Mouse (Mus musculus): ENCODE data around the gene Acr. TPM values are rescaled to one million over a fixed set of nuclear protein-coding genes. Genes with fewer than 3 reads are reported as not detected.

Gene Acr
- polyA plus RNA-seq, 1 experiment from 2014 or later = 0.22 TPM

GRCm38 (mm10) chr15:89526776-89527325, 41.3 kb upstream of the Acr start:
- no peak overlapping the region for H3K4me2 ChIP-seq (ENCODE audit: low read depth, low read length)
- H3K9me3 ChIP-seq (ENCODE audit: control insufficient read depth, low read length) = no peaks in the 10 kb centered on the region
- no peak for ATAC-seq (ENCODE audit: low read depth)
- no peak for DNase-seq (ENCODE audit: low spot score)
- 0 out of 2 replicates have a peak, but pooled peaks cover 6% of the 10 kb centered on the region for H3K36me3 ChIP-seq (ENCODE audit: control insufficient read depth, insufficient read depth, low read length)
- WGBS = 90% methylated on average over 19 of the region's 19 CpGs
- no peak overlapping the region for H3K4me3 ChIP-seq (ENCODE audit: low read depth, low read length)
- H3K4me1 ChIP-seq (ENCODE audit: control insufficient read depth, insufficient read depth, low read length) = peaks cover 12% of the 10 kb centered on the region
- H3K27ac ChIP-seq (replicated peaks; ENCODE audit: low read depth, low read length) = no peak overlapping the region
- peaks cover 19% of the 10 kb centered on the region; the same call in 1 of the 2 replicates for H3K27me3 ChIP-seq (replicated peaks; ENCODE audit: control insufficient read depth, insufficient read depth, low read length)
- H3K9ac ChIP-seq (ENCODE audit: low read depth, low read length) = no peak overlapping the region

GRCm38 (mm10) chr15:89527466-89527865, 40.7 kb upstream of the Acr start:
- Histone ChIP-seq H3K36me3 (ENCODE audit: control insufficient read depth, insufficient read depth, low read length) (0 out of 2 replicates have a peak, but pooled peaks cover 6% of the 10 kb centered on the region), H3K9ac (ENCODE audit: low read depth, low read length) (no peak overlapping the region), H3K9me3 (ENCODE audit: control insufficient read depth, low read length) (no peaks in the 10 kb centered on the region), H3K4me1 (ENCODE audit: control insufficient read depth, insufficient read depth, low read length) (peaks cover 12% of the 10 kb centered on the region), H3K4me2 (ENCODE audit: low read depth, low read length) (no peak overlapping the region), H3K27me3 (replicated peaks; ENCODE audit: control insufficient read depth, insufficient read depth, low read length) (peaks cover 15% of the 10 kb centered on the region; the same call in 1 of the 2 replicates), H3K27ac (replicated peaks; ENCODE audit: low read depth, low read length) (no peak overlapping the region), H3K4me3 (ENCODE audit: low read depth, low read length) (no peak overlapping the region)
- DNase-seq (ENCODE audit: low spot score) (no peak), ATAC-seq (ENCODE audit: low read depth) (no peak)
- WGBS = 88% methylated on average over 7 of the region's 7 CpGs

- peaks cover 9% of the 10 kb centered on the region for H3K4me1 ChIP-seq (ENCODE audit: control insufficient read depth, insufficient read depth, low read length)
- peaks cover 10% of the 10 kb centered on the region; the same call in 1 of the 2 replicates for H3K36me3 ChIP-seq (ENCODE audit: control insufficient read depth, insufficient read depth, low read length)
- no peaks in the 10 kb centered on the region for H3K9me3 ChIP-seq (ENCODE audit: control insufficient read depth, low read length)
- H3K4me2 ChIP-seq (ENCODE audit: low read depth, low read length) = no peak overlapping the region
- no peak overlapping the region for H3K4me3 ChIP-seq (ENCODE audit: low read depth, low read length)
- H3K27ac ChIP-seq (replicated peaks; ENCODE audit: low read depth, low read length) = no peak overlapping the region
- 84% methylated on average over 18 of the region's 18 CpGs for WGBS
- DNase-seq (ENCODE audit: low spot score) (no peak), ATAC-seq (ENCODE audit: low read depth) (no peak)
- H3K9ac ChIP-seq (ENCODE audit: low read depth, low read length) = no peak overlapping the region
- peaks cover 10% of the 10 kb centered on the region; the same call in 1 of the 2 replicates for H3K27me3 ChIP-seq (replicated peaks; ENCODE audit: control insufficient read depth, insufficient read depth, low read length)
Observed at GRCm38 (mm10) chr15:89528201-89528850, 39.8 kb upstream of the Acr start.

GRCm38 (mm10) chr15:89528923-89529322, 39.2 kb upstream of the Acr start:
- 93% methylated on average over 10 of the region's 10 CpGs for WGBS

GRCm38 (mm10) chr15:89530336-89530735, 37.8 kb upstream of the Acr start:
- Histone ChIP-seq H3K4me1 (ENCODE audit: control insufficient read depth, insufficient read depth, low read length) (no peaks in the 10 kb centered on the region), H3K4me2 (ENCODE audit: low read depth, low read length) (no peak overlapping the region), H3K4me3 (ENCODE audit: low read depth, low read length) (no peak overlapping the region), H3K36me3 (ENCODE audit: control insufficient read depth, insufficient read depth, low read length) (peaks cover 16% of the 10 kb centered on the region), H3K27me3 (replicated peaks; ENCODE audit: control insufficient read depth, insufficient read depth, low read length) (no peaks in the 10 kb centered on the region), H3K9me3 (ENCODE audit: control insufficient read depth, low read length) (no peaks in the 10 kb centered on the region), H3K9ac (ENCODE audit: low read depth, low read length) (no peak overlapping the region), H3K27ac (replicated peaks; ENCODE audit: low read depth, low read length) (no peak overlapping the region)
- DNase-seq (ENCODE audit: low spot score) (peak; percentile 19), ATAC-seq (ENCODE audit: low read depth) (no peak)
- WGBS = 8% methylated on average over 4 of the region's 4 CpGs

More at GRCm38 (mm10) chr15:89528923-89529322, 39.2 kb upstream of the Acr start:
- Histone ChIP-seq H3K9ac (ENCODE audit: low read depth, low read length) (no peak overlapping the region), H3K4me3 (ENCODE audit: low read depth, low read length) (no peak overlapping the region), H3K36me3 (ENCODE audit: control insufficient read depth, insufficient read depth, low read length) (peaks cover 11% of the 10 kb centered on the region), H3K4me2 (ENCODE audit: low read depth, low read length) (no peak overlapping the region), H3K4me1 (ENCODE audit: control insufficient read depth, insufficient read depth, low read length) (peaks cover 7% of the 10 kb centered on the region), H3K9me3 (ENCODE audit: control insufficient read depth, low read length) (no peaks in the 10 kb centered on the region), H3K27me3 (replicated peaks; ENCODE audit: control insufficient read depth, insufficient read depth, low read length) (peaks cover 9% of the 10 kb centered on the region; the same call in 1 of the 2 replicates), H3K27ac (replicated peaks; ENCODE audit: low read depth, low read length) (no peak overlapping the region)
- no peak for DNase-seq (ENCODE audit: low spot score)
- ATAC-seq (ENCODE audit: low read depth) = no peak

GRCm38 (mm10) chr15:89531399-89531798, 36.7 kb upstream of the Acr start:
- no peak overlapping the region for H3K27ac ChIP-seq (replicated peaks; ENCODE audit: low read depth, low read length)
- H3K9ac ChIP-seq (ENCODE audit: low read depth, low read length) = no peak overlapping the region
- H3K4me1 ChIP-seq (ENCODE audit: control insufficient read depth, insufficient read depth, low read length) = no peaks in the 10 kb centered on the region
- DNase-seq (ENCODE audit: low spot score) (no peak), ATAC-seq (ENCODE audit: low read depth) (no peak)
- H3K4me3 ChIP-seq (ENCODE audit: low read depth, low read length) = no peak overlapping the region
- H3K27me3 ChIP-seq (replicated peaks; ENCODE audit: control insufficient read depth, insufficient read depth, low read length) = no peaks in the 10 kb centered on the region
- no peak overlapping the region for H3K4me2 ChIP-seq (ENCODE audit: low read depth, low read length)
- peaks cover 16% of the 10 kb centered on the region for H3K36me3 ChIP-seq (ENCODE audit: control insufficient read depth, insufficient read depth, low read length)
- WGBS = 91% methylated on average over 5 of the region's 5 CpGs
- no peaks in the 10 kb centered on the region for H3K9me3 ChIP-seq (ENCODE audit: control insufficient read depth, low read length)

- Histone ChIP-seq H3K9me3 (ENCODE audit: control insufficient read depth, low read length) (no peaks in the 10 kb centered on the region), H3K4me2 (ENCODE audit: low read depth, low read length) (peak overlapping the region; percentile 41), H3K27me3 (replicated peaks; ENCODE audit: control insufficient read depth, insufficient read depth, low read length) (no peaks in the 10 kb centered on the region), H3K9ac (ENCODE audit: low read depth, low read length) (peak overlapping the region; percentile 34), H3K36me3 (ENCODE audit: control insufficient read depth, insufficient read depth, low read length) (peaks cover 10% of the 10 kb centered on the region), H3K27ac (replicated peaks; ENCODE audit: low read depth, low read length) (no peak overlapping the region), H3K4me1 (ENCODE audit: control insufficient read depth, insufficient read depth, low read length) (no peaks in the 10 kb centered on the region), H3K4me3 (ENCODE audit: low read depth, low read length) (peak overlapping the region; percentile 20)
- 28% methylated on average over 24 of the region's 29 CpGs for WGBS
- peak; percentile 80 for ATAC-seq (ENCODE audit: low read depth)
- DNase-seq (ENCODE audit: low spot score) = peak; percentile 87
Observed at GRCm38 (mm10) chr15:89532026-89532923, 35.9 kb upstream of the Acr start.

- Histone ChIP-seq H3K9ac (ENCODE audit: low read depth, low read length) (peak overlapping the region; percentile 34), H3K4me2 (ENCODE audit: low read depth, low read length) (peak overlapping the region; percentile 41), H3K27me3 (replicated peaks; ENCODE audit: control insufficient read depth, insufficient read depth, low read length) (no peaks in the 10 kb centered on the region), H3K9me3 (ENCODE audit: control insufficient read depth, low read length) (no peaks in the 10 kb centered on the region), H3K4me3 (ENCODE audit: low read depth, low read length) (peak overlapping the region; percentile 20), H3K27ac (replicated peaks; ENCODE audit: low read depth, low read length) (no peak overlapping the region), H3K4me1 (ENCODE audit: control insufficient read depth, insufficient read depth, low read length) (no peaks in the 10 kb centered on the region), H3K36me3 (ENCODE audit: control insufficient read depth, insufficient read depth, low read length) (peaks cover 10% of the 10 kb centered on the region)
- no peak for DNase-seq (ENCODE audit: low spot score)
- peak; percentile 44 for ATAC-seq (ENCODE audit: low read depth)
- WGBS = 72% methylated on average over 23 of the region's 23 CpGs
Observed at GRCm38 (mm10) chr15:89532924-89533842, 34.9 kb upstream of the Acr start.

Data from embryonic facial prominence, embryonic 14.5 days (tissue).